Mouse (Mus musculus) frontal cortex, postnatal 14 days (tissue): ENCODE data around the gene Zfp800.

Source experiments
- DNase-seq, 2 experiments: peaks; one replicate each; pipeline ENCODE4 v3.0.0; 2022; ENCODE audit warnings: low spot score in 2 of 2

Zfp800 gene

GRCm38 (mm10) chr6:28397681-28398203, at the start of gene Zfp800:
TSS of gene Zfp800 (minus strand) at chr6:28398005.
- DNase-seq, result no peak

DNA sequence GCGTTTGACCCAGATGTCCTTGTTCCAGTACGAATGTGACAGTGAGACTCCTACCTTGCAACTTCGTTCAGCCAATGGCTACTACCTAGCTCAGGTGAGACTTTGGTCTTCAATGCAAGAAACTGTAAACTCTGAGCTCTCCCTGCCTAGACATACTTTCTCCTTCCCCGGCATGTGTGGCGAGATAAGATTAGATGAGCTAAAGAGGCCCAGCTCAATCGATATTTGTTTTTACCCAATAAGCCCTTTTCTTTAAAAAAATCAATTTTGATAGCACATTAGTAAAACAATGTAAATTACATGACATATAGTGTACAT, 33.7 kb upstream of the Zfp800 start:
- no peak for DNase-seq

GRCm38 (mm10) chr6:28430795-28431537, 33.2 kb upstream of the Zfp800 start:
- no peak for DNase-seq

- no peak for DNase-seq
Measured at GRCm38 (mm10) chr6:28429870-28430269, 32.1 kb upstream of the Zfp800 start.

- DNase-seq, result no peak
Measured at GRCm38 (mm10) chr6:28428290-28428689, 30.5 kb upstream of the Zfp800 start, which contains the start of gene Gcc1. TSS of gene Gcc1 (minus strand) at chr6:28428390.

DNA sequence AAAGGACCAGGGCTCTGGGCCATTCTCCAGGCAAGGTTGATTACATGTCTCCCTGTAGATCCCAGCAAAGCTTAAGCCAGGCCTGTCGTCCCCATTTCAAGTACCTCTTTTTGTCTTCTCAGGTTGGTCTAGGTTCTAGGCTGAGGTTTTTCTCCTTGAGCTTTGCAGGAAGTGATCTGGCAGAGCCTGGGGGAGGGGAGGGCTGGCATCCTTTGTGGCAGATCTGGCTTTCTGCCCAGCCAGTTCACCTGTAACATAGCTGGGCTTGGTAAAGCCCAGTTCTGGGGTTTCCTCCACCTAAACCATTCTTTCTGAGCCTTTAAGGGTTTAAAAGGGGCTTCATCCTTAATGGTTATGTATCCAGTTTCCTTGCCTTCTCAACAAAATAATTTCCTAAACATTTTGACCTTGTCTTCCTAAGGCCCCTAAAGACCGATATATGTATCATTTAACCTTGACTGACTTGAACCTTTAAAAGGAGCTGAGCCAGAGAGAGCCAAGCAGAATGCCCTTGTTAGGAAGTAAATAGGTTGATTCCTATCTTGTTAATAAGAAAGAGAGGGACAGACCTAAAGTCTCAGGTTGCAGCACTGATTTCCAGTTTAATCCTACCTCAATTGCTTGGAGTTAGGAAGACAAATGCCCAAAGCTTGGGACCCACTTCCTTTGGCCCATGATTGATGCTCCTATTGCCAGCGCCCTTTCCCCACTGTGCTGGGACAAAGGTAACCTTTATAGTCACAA, 29.5 kb upstream of the Zfp800 start, which contains the start of gene Fscn3:
Fscn3 (plus strand) TSS at position 694 of the 744 bp plus-strand sequence.
- no peak for DNase-seq

- no peak for DNase-seq
Measured at GRCm38 (mm10) chr6:28425019-28425418, 27.2 kb upstream of the Zfp800 start.

- DNase-seq, result peak; percentile 40 to 42
Measured at GRCm38 (mm10) chr6:28423767-28424695, 26.2 kb upstream of the Zfp800 start.

GRCm38 (mm10) chr6:28423313-28423712, 25.5 kb upstream of the Zfp800 start, which contains the start of gene Arf5:
TSS of gene Arf5 (plus strand) at chr6:28423560.
- DNase-seq, result peak; percentile 81 to 91

- no peak for DNase-seq
Measured at GRCm38 (mm10) chr6:28422651-28423290, 25.0 kb upstream of the Zfp800 start.

DNA sequence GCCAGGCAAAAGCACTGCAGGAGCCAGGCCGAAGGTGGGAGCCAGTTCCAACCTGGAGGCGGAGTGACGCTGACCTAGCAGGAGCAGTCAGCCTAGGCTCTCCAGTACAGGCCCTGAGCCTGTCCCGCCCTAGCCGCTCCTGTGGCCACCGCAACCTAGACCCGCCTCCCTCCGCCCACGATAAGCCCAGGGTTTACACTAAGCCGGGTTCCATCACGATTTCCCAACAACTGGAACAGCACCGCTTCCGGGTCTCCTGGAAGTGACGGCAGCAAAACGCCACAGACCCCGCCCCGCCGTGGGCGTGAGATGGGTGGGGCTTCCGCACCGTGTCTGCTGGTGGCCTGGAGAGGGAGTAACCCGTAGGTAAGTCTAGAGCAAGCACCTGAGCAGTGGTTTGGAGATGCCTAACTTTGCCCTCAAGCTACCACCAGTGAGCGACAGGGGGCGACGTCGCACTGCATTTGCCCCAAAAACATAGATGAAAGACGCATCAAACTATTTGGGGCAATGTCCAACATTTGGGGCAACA, 23.7 kb upstream of the Zfp800 start:
- DNase-seq, result peak; percentile 89 to 90

DNA sequence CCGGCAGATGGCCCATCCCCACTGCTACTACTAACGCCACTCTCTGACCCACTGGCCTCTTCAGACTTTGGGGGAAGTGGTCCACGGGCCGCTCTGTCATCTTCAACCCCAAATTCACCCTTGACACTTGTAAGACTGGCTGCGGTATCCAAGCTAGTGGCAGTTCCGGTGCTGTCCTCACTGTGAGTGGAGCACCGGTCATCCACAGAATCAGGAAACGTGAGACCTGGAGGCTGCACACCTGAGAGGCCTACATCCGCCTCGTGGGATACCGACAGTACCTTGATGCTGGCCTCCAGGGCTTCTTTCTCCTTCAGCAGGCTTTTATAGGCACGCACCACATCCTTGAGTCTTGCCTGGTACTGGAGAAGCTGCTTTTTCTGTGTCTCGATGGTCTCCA, 23.1 kb upstream of the Zfp800 start:
- no peak for DNase-seq

DNA sequence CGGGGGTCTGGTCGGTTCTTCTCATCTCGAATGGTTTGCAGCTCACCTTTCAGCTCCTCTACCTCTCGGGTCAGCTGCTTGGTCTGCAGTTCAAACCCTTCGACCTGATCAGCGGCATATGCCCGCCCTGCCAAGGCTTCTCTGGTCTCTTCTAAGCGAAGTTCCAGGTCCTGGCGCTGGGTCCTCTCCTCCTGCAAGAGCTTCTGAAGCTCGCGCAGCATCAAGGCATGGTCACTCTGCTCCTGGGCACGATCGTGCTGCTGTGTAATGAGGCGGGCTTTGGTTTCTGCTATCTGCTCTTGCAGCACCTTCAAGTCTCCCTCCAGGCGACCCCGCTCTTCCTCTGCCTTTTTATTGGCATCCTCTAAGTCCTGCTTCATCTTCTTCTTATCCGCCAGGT, 22.6 kb upstream of the Zfp800 start:
- no peak for DNase-seq

GRCm38 (mm10) chr6:28419673-28420072, 21.9 kb upstream of the Zfp800 start:
- DNase-seq, result no peak

- peak in 1 of 2 experiments; percentile 49 for DNase-seq
Measured at GRCm38 (mm10) chr6:28418449-28418848, 20.6 kb upstream of the Zfp800 start.

DNA sequence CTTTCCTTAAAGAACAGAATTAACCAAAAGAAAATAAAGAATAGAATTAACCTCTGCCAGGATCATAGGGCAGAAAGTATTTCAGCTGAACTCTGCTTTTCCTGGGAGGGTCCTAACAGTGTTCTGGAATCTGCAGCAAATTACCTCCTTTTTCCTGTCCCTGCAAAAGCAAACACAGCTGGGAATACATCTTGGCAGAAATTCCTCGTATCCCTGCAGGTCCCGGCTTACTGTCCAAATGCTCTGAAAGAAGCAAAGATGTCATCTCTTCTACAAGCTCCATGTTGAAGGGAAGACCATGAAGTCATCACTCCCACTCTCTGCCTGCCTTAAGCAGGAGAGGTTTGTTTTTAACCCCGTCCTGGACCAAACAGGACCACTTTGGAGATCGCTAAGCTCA, 19.2 kb upstream of the Zfp800 start:
- DNase-seq, result no peak

GRCm38 (mm10) chr6:28411236-28411635, 13.4 kb upstream of the Zfp800 start:
- DNase-seq, result no peak

GRCm38 (mm10) chr6:28410053-28410452, 12.2 kb upstream of the Zfp800 start:
- no peak for DNase-seq

GRCm38 (mm10) chr6:28399791-28400190, 2.0 kb upstream of the Zfp800 start:
- DNase-seq, result no peak

GRCm38 (mm10) chr6:28398726-28399125, 921 bp upstream of the Zfp800 start:
- DNase-seq, result no peak
